Mouse (Mus musculus): ENCODE results near the gene Tfcp2. TPM values are rescaled to one million over a fixed set of nuclear protein-coding genes. Genes with fewer than 3 reads are reported as not detected.
A peak's percentile ranks its signal among the peaks of the same experiment; 100 is the strongest.

Gene Tfcp2
- 10 to 100 TPM; 25.4 to 31.6 TPM for total RNA-seq (2021)
- long read RNA-seq, experiment 1, transcript Tfcp2-204 (16 exons, 3,302 nt): major isoform, 6 of 28 reads
- long read RNA-seq, experiment 1, partial matches to known transcripts: 17 of 28 reads
- long read RNA-seq, experiment 1, other reads (novel, unspliced or antisense): 5 of 28 reads
- long read RNA-seq, experiment 2, transcript Tfcp2-204 (16 exons, 3,302 nt): major isoform, 5 of 16 reads
- long read RNA-seq, experiment 2, partial matches to known transcripts: 6 of 16 reads
- long read RNA-seq, experiment 2, other reads (novel, unspliced or antisense): 5 of 16 reads

GRCm38 (mm10) chr15:100551326-100552307 is at the start of gene Tfcp2:
TSS of gene Tfcp2 (minus strand) at chr15:100552008.
- DNase-seq (ENCODE audit: low spot score in 2 of 2): peak; percentile 99

GRCm38 (mm10) chr15:100600696-100601272 is 49.0 kb upstream of the Tfcp2 start:
- DNase-seq (ENCODE audit: low spot score in 2 of 2): no peak

GRCm38 (mm10) chr15:100600047-100600695 is 48.4 kb upstream of the Tfcp2 start:
- DNase-seq (ENCODE audit: low spot score in 2 of 2): peak; percentile 68 to 70

- peak; percentile 20 to 47 for DNase-seq (ENCODE audit: low spot score in 2 of 2)
Measured at GRCm38 (mm10) chr15:100599276-100600046, 47.7 kb upstream of the Tfcp2 start, which contains the start of gene Pou6f1. TSS of gene Pou6f1 (minus strand) at chr15:100599984.

- DNase-seq (ENCODE audit: low spot score in 2 of 2): peak; percentile 23 to 36
Measured at GRCm38 (mm10) chr15:100598883-100599275, 47.1 kb upstream of the Tfcp2 start.

GRCm38 (mm10) chr15:100598287-100598882 is 46.6 kb upstream of the Tfcp2 start:
- DNase-seq (ENCODE audit: low spot score in 2 of 2): no peak

- DNase-seq (ENCODE audit: low spot score in 2 of 2): no peak
Measured at GRCm38 (mm10) chr15:100592817-100593216, 41.0 kb upstream of the Tfcp2 start.

- no peak for DNase-seq (ENCODE audit: low spot score in 2 of 2)
Measured at GRCm38 (mm10) chr15:100590436-100590835, 38.6 kb upstream of the Tfcp2 start.

GRCm38 (mm10) chr15:100588297-100588696 is 36.5 kb upstream of the Tfcp2 start:
- DNase-seq (ENCODE audit: low spot score in 2 of 2): no peak

- no peak for DNase-seq (ENCODE audit: low spot score in 2 of 2)
Measured at GRCm38 (mm10) chr15:100587166-100587565, 35.4 kb upstream of the Tfcp2 start.

GRCm38 (mm10) chr15:100585931-100586330 is 34.1 kb upstream of the Tfcp2 start:
- no peak for DNase-seq (ENCODE audit: low spot score in 2 of 2)

GRCm38 (mm10) chr15:100580108-100580507 is 28.3 kb upstream of the Tfcp2 start:
- DNase-seq (ENCODE audit: low spot score in 2 of 2): no peak

GRCm38 (mm10) chr15:100577972-100578371 is 26.2 kb upstream of the Tfcp2 start:
- DNase-seq (ENCODE audit: low spot score in 2 of 2): no peak

- DNase-seq (ENCODE audit: low spot score in 2 of 2): no peak
Measured at GRCm38 (mm10) chr15:100576810-100577209, 25.0 kb upstream of the Tfcp2 start.

GRCm38 (mm10) chr15:100576392-100576791 is 24.6 kb upstream of the Tfcp2 start:
- DNase-seq (ENCODE audit: low spot score in 2 of 2): no peak

- DNase-seq (ENCODE audit: low spot score in 2 of 2): no peak
Measured at GRCm38 (mm10) chr15:100575366-100575765, 23.6 kb upstream of the Tfcp2 start.

GRCm38 (mm10) chr15:100574378-100574777 is 22.6 kb upstream of the Tfcp2 start:
- DNase-seq (ENCODE audit: low spot score in 2 of 2): no peak

- no peak for DNase-seq (ENCODE audit: low spot score in 2 of 2)
Measured at GRCm38 (mm10) chr15:100573946-100574345, 22.1 kb upstream of the Tfcp2 start.

GRCm38 (mm10) chr15:100569239-100569638 is 17.4 kb upstream of the Tfcp2 start:
- no peak for DNase-seq (ENCODE audit: low spot score in 2 of 2)

- DNase-seq (ENCODE audit: low spot score in 2 of 2): no peak
Measured at GRCm38 (mm10) chr15:100566531-100566930, 14.7 kb upstream of the Tfcp2 start.

Measured in left cerebral cortex, adult 18-20 months (tissue).